Mouse (Mus musculus): ENCODE data around the gene Nfe2l3.
"Not testable (repeated sequence)": the region's sequence is repeated elsewhere in the genome, so short reads cannot be mapped to it uniquely, and the experiment has no call there.

Gene Nfe2l3

DNA sequence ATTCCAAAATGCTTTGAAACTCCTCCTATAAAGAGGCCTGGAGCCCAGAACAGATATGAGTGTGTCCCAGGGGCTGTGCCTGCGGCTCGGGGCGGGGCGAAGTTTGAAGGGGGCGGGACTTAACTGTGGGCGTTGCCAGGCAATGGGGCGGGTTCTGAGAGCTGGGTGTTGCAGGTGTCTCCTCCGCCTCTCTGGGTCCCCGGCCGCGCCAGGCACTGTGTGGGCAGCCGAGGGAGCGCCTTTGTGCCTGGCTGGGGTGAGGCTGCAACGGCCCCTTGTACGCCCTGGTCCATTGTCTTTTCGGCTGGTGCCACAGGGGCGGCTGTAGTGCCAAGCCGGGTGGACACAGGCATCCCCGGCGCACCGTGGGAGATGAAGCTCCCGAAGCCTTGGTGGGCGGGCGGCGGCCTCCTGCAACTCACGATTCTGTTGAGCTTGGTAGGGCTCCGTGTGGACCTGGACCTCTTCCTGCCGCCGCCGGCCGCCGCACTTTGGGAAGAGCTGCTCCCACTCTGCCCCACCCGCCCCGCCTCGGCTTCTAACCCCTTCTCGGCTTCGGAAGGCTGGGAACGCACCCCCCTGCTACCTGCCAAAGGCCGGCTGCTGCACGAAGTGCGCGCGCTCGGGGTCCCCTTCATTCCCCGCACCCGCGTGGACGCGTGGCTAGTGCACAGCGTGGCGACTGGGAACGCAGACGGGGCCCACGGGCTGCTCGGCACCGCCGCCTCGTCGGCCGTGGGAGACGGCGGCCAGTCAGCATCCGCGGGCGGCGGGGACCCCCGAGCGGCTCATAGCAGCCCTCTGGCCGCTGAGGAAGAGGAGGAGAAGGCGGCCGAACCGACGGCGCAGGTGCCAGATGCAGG is at the start of gene Nfe2l3:
Gene Nfe2l3, plus strand, starts transcription at position 136 of the 863 bp plus-strand sequence.
- DNase-seq: peak; percentile 78

DNA sequence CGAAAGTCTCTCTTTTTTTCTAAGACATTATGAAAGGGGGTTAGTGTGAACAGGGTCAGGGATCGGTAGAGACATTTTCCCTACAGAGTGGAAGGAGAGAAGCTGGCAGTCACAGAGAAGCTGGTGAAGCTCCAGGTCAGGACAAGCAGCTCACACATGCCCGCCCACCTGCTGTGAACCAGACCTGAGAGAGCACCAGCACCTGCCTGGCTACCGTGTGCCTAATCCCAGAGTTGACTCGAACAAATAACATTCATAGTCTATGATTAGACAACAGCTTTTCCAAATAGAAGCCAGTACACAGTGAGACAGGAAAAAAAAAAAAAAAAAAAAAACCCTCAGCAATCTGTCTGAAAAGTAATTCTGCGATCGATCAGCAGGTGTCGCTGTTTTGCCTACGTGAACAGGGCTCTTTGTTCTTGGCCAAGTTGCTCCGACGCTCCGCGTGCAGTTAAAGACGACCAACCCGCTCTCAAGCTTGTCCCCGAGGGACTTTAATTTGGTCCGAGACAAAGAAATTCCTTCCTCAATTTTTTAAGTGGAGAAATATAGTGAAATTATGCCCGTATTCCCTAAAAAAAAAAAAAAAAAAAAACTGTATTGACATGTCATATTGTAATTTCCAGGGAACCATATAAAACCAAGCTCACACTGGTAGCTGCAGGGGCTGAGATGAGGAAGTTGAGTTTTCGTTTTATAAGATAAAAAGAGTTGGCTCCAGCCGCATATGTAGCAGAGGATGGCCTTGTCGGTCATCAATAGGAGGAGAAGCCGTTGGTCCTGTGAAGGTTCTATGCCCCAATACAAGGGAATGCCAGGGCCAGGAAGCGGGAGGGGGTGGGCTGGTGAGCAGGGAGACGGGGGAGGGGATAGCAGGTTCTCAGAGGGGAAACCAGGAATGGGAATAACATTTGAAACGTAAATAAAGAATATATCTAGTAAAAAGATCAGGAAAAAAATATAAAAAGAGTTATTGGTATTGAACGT is 48.4 kb upstream of the Nfe2l3 start:
- DNase-seq: peak; percentile 81

DNA sequence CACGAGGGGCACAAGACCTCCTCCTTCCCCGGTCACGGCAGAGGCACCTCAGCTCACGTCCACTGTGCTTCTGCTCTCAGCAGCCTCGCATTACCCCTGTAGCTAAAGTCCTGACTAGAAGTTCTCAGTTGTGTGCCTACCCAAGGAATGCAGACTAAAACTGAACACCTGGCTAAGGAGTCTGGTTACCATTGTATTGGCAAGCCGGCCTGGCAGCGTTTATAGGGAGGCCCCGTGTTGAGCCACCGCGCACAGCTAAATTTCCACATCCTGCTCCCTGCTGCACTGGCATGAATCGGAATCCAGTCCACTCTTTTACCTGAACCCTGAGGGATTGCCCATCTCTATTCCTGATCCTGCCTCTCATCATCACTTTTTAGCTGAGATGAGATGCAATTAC is 42.0 kb upstream of the Nfe2l3 start:
- no peak for DNase-seq

DNA sequence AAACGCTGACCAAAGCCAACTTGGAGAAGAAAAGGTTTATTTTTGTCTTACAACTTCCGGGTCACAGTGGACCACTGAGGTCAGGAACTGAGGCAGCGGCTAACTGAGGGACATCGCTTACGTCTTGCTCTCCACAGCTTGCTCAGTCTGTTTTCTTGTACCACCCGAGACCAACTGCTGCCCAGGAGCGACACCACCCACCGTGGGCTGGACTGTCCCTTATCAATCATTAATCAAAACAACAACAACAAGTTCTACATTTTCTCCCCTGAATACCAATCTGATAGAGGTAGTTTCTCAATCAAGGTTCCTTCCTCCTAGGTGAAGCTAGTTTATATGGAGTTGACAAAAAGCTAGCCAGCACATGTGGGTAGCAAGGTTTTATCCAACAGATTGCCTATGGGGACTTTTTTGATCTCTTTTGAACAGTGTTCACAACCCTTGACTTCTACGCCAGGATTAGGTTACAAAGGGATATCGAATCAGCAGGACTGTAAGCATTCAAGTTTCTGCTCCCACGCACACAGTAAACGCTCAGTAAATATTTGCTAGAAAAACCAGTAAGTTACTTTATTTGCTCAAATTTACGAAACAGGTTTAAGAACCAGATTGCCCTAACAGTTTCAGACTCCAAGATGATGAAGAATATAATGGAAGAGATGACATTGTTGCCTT is 40.5 kb upstream of the Nfe2l3 start:
- DNase-seq: no peak

DNA sequence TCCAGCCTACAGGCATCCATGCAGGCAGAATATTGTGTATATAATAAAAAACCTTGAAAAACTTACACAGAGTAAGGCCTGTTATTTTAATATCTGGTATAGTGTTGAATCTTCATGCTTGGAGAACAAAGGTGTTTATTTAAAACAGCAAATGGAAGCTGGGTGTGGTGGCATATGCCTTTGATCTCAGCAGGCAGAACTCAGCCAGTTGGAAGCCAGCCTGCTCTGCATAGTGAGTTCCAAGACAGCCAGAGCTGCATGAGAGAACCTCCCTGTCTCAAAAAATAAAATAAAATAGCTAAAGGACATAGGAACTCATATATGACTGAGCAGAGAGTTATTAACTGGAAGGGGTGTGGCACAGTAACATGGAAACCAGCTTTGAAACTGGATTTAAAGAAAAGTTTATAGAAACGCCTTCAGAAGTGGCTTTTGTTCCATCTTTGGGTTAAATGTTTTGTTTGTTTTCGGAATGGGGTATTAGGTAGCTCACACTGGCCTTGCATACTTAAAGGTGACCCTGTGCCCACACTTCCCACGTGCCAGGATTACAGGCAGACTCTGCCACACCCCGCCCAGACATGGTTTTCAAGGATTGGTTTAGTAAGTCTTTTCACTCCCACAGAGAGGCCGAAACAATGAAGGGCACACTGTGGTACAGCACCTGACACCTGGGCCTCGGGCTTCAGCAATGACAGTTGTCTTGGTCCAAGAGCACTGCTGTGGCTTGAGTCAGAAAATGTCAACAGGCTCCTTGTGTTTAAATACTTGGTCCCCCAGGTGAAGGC is 38.9 kb upstream of the Nfe2l3 start:
- DNase-seq: no peak

DNA sequence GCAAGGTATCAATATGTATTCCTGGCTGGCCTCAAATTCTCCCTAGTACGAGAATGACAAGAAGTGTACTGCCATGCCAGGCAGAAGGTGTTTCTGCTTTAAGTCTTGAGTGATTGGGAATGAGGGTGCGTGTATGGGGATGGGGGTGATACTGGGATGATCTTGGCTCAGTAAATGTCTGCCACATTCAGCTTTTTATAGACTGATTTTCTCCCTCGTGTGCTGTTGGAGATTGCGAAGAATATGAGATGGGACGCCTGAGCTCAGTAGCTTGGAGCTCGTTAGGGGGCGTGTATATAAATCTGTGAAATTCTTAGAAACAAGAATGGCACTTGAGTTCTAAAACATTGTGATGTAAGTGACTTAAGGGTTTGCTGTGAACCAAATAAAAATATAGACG is 38.1 kb upstream of the Nfe2l3 start:
- DNase-seq: not testable (repeated sequence)

DNA sequence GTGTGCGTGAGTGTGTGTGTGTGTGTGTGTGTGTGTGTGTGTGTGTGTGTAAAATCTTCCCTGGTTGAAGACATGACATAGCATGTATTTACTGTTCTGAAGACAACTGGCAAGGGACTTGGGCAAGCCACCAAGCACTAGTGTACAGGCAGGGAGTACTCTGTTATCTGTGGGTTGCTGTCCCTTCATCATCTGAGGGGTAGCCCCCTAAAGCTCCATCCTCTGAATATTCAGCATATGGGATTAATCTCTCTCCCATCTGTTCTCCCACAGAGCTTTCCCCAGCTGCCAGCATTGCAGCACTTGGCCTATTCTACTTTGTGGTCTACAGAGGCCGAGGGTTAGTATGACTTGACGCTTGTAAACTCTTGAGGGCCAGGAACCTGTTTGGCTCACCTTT is 37.5 kb upstream of the Nfe2l3 start:
- DNase-seq: not testable (repeated sequence)

DNA sequence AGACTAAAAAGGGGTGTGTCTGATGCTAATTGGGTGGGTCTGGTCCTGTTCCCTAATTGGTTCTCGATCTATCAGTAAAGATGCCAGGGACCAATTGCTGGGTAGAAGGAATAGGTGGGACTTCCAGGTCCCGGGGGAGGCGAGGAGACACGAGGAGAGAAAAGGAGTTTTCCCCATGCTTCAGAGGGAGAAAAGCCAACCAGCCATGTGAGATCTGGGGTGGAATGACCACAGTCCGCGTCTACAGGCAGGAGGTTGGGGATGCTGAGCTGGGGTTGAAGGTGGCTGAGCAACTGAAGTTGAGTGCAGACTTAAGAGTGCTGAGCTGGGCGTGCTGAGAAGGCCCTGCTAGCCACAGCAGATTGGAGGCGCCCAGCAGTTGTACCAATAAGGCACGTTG is 37.0 kb upstream of the Nfe2l3 start:
- no peak for DNase-seq

DNA sequence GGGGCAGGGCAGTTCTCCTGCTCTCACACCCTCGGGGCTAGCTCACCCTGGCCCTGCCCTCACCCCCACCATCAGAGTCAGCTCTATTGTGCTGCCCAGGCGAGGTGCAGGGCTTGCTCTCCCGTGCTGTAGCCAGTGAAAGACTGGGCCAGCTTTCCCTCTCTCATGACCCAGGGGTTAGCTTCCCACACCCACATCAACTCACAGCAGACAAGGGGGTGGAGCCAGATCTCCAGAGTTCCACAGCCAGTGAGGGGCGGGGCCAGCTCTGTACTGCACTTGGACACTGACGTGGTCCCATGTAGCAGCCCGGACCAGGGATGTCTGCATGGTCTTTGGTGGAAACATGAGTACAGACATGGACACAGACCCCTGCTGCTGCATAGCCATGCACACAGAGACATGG is 33.4 kb upstream of the Nfe2l3 start:
- no peak for DNase-seq

DNA sequence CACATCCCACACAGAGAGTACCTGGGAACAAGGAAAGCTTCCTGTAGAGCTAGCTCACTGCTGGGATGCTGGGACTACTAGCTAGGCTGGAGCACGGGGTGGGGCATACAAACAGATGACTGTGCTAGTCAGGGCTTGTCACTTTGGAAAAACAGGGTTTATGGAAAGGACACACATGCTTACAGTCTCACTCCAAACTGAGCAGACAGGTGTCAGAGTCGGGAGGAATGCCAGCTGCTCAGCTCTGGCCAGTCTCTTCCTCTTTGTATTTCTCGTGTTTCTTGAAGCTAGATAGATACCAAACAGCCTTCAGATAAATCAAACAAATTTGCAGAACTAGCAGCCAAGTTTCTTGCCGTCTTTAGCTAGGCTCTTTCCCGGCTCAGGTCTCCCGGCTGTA is 31.2 kb upstream of the Nfe2l3 start:
- DNase-seq: no peak

DNA sequence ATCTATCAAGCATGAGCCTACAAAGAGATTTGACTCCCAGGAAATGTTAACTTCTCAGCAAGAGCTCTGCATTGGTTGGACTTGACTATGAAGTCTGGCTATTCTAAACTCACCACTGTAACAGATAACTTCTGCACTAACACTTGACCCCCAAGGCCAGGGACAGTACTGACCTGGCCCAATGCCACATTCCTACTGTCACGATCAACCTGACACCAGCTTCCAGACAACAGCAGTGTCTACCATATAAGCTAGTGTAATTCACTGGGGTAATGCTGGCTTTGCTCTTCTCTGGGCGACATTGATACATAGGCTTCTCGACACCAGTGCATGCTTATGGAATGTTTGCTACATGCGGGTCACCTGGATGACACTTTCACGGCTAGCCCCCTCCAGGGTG is 28.9 kb upstream of the Nfe2l3 start:
- no peak for DNase-seq

DNA sequence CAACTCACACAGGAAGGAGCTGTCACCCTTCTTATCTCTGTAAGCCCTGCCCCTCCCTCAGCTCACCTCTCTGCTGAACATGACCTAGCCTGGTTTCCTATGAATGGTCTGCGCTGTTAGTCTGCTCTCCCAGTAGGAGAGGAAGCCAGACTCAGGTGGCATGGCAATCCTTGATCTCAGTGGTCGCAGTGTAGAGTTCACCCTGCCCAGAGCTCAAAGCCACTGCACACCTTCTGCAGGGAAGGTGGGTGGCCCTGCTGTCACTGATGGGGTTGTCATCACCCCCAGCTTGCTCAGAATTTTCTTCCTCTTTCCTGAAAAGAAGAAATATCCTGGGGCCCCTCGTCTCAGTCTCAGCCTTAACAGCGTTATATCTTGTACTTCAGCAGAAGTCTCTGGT is 28.0 kb upstream of the Nfe2l3 start:
- no peak for DNase-seq

DNA sequence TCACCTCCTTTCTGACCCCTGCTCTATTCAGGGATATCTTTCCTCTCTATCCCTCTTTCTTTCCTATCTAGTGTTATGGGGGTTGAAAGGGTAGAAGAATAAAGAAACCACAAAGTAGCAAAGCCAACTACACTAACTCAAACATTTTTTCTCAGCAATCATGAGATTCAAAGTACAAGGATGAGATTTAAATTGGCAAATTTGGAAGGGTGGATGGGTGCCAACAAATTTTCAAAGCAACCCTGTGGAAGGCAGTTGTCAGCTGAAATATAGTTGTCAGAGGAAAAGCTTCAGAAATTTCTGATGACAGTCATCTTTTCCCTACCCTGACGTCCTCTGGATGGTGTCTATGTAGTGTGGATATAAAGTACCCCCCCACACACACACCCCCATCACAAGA is 16.0 kb upstream of the Nfe2l3 start:
- DNase-seq: no peak

DNA sequence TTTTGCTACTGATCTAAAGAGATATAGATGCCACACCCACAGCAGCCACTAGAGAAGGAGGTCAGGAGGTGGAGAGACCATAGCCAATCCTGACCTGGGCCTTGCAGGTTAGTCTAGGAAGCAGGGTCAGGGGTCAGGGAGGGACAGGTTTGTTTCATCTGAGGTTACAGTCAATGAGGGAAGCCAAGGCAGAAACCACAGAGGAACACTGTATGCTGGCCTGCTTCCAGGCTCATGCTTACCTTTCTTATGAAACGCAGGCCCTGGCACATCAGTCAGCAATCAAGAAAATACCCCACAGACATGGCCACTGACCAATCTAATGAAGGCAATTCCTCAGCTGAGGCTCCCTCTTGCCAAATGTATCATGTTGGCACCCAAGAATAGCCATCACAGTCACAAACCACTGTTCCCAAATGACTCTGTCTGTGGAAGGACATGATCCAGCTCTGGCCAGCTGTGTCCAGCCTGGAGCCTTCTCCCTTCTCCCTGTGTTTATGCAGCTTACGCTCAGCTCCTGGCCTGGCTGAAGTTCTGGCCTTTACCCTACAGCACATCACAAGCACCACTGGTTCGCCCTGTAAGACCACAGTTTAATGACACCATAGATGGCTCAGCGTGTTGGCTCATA is 15.0 kb upstream of the Nfe2l3 start:
- no peak for DNase-seq

DNA sequence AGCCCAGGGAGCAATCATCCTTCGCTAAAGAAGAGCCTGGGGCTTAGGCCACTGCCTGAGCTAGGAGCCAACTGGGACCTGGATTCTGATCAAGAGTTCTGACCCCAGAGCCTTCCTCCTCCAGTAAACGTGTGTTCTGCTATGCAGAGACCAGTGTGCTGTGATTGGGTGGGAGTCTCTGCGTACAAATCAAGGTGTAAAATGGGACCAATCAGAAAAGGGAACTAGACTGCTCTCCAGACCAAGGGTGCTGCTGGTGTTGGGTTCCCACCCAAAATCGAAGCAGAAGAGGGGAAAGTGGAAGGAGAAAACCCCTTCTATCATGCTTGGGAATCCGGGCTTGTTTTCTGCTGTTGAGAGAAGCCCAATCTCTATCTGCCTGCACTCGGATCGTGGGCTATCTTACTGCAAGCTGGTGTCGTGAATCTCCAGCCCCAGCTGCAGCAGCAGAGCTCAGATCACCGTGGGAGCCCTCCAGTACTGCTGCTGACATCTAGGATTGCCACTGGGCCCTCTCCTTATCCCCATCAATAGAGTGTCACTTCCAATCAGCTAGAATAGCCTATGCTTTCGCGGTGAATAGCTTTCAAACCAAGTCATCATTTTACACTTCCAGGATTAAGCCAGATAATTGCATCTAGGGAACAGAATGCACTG is 8.9 kb upstream of the Nfe2l3 start:
- DNase-seq: no peak

DNA sequence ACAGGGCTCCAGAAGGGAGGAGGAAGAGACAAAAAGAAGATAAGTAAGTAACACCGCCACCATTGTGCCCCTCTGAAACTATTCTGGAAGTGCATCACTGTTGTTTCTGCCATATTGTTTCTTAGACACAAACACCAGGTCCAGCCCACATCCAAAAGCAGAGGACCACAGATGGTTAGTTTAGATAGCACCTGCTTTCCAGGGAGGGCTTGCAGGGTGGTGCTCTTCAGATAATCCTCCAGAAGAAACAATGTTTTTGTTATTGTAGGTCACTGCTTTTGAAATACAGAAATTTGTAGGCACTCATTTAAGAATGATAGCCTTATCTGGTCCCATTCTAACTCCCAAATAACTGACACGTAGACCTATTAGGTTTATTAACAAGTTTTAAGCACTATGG is 7.9 kb upstream of the Nfe2l3 start:
- no peak for DNase-seq

DNA sequence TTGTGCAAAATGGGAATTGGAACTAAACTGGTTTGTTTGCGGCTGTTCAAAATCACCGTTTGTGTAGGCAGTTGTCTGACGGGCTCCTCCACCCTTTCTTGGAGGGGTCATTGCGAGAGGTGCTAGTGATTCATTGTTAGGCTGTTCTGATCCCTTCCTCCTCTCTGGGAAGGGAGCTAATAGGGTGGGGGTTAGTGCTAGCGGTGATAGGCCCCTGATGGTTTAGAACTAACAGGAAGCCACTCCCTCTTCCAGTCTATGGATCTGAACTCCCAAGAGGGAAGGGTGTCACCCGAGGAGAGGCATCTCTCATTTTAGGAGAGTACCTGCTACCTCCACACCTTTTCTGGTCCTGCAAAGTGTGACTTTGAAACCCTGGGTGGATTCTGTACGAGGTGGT is 1.8 kb downstream of the Nfe2l3 start:
- DNase-seq: no peak

DNA sequence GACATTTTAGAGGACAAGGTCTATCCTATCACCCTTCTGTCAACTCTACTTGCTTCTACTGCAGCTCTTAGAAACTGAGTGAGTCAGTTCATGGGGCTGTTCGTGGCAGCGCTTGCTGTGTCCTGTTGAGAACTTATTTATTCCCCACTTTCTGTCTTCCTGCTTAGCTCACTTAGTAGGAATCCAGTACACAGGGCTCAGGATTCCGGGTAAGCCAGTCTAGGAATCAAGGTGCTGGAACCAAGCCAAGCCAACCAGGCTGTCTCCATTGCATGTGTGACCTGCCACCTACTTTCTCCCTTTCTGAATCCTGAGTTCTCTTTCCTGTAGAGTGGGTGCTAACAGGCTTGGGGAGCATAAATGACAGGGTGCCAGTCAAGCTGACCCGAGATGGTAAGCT is 5.2 kb downstream of the Nfe2l3 start:
- DNase-seq: no peak

DNA sequence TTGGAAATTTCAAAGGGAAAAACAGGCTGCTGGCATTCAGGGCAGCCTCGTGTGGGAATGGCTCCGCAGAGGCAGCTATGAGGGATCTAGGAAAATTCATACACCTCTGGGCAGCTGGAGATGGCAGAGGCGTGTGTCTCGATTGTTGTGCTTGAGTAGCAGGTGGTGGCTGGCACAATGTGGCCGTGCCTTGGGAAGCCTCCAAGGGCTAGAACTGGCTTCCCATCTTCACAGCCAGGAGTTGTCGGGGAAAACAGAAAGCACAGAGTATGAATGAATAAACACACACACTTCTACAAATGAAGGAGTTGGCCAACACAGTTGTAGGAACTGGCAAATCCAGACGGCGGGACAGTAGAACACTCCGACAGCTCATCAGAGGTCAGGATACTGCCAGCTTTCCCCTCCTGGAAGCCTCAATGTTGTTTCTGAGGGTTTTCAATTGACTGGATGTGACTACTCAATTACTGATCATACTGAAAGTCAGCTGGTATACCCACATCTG is 6.4 kb downstream of the Nfe2l3 start:
- DNase-seq: no peak

DNA sequence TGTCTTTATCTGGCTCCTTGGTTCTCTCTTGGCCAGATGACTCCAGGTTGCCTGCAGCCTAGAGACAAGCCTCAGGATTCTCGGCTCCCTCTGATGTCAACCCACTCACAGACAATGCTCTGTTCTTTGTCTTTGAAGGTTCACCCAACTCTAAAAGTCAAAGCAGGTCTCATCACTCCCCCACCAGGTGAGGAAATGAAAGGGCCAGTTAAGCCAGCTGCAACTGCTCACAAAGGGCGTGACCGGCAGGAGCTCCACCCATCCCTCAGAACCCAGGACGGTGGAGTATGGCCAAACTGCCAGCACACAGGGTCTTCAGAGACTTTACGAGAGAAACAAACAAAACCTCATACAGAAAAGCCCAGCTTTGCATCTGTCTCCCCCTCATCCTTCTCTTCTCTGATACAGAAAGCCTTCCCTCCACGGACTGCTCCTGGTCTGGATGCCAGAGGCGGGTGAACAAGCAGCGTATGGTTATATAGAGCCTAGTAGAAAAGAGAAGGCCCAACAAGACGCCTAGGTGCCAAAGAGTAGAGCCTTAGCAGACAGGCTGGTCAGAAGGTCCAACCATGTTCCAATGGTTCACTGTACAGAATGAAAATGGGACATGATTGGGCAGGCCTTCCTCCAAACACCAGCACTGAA is 9.8 kb downstream of the Nfe2l3 start:
- no peak for DNase-seq

Measured in layer of hippocampus, adult 9-11 months (tissue).